Mouse (Mus musculus): Measurements from ENCODE around the gene Gm13287. TPM values are rescaled to one million over a fixed set of nuclear protein-coding genes. Genes with fewer than 3 reads are reported as not detected.
"Not testable (repeated sequence)": the region's sequence is repeated elsewhere in the genome, so short reads cannot be mapped to it uniquely, and the experiment has no call there.

Gene Gm13287
- not detected in 2 replicates for polyA plus RNA-seq (2015; fragmentation: Nextera tagmentation; extraction: Ambion mirVana)

DNA sequence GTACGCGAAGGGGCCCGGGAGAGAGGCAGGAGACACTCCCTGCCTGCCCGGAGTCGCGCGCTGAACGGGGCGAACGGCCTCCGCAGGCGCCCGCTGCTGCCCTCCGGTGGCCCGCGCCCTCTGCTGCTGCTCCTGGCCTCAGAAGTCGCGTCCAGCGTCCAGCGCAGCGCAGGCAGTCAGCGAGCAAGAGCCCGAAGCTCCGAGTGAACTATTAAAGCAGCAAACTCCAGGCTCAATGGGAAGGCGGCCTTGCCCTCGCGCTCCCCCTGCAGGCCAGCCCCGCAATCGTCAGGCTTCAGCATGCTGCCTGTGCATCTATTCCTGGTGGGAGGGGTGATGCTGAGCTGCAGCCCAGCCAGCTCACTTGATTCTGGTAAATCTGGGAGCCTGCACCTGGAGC, at the start of gene Gm13287:
TSS of gene Gm13287 (plus strand) at position 301 of the 400 bp plus-strand sequence.
- H3K4me1 ChIP-seq (ENCODE audit: control insufficient read depth, insufficient read depth, low read length); H3K9ac ChIP-seq (ENCODE audit: low read length); H3K27ac ChIP-seq (ENCODE audit: low read length); ATAC-seq (replicated peaks; ENCODE audit: extremely low read depth, insufficient read depth, low FRiP score); H3K27me3 ChIP-seq (ENCODE audit: control insufficient read depth, insufficient read depth, low read length); H3K4me2 ChIP-seq (ENCODE audit: low read depth, low read length); H3K9me3 ChIP-seq (replicated peaks; ENCODE audit: control insufficient read depth, low read length); H3K4me3 ChIP-seq (ENCODE audit: low read length); H3K36me3 ChIP-seq (ENCODE audit: control insufficient read depth, insufficient read depth): not testable (repeated sequence)
- WGBS = no CpG with 5 or more reads among the region's 29 CpGs

DNA sequence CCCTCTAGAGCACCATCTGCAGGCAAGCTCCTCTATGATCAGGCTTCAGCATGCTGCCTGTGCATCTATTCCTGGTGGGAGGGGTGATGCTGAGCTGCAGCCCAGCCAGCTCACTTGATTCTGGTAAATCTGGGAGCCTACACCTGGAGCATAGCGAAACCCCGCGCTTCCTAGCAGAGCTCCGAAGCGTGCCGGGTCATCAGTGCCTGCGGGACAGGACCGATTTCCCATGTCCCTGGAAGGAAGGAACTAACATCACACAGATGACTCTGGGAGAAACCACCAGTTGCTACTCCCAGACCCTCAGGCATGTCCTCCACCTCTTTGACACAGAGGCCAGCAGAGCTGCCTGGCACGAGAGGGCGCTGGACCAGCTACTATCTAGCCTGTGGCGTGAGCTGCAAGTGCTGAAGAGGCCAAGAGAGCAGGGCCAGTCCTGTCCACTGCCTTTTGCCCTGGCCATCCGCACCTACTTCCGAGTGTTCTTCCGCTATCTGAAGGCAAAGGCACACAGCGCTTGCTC, 48.2 kb upstream of the Gm13287 start, which contains the start of gene Gm13271:
TSS of gene Gm13271 (plus strand) at position 51 of the 523 bp plus-strand sequence.
- not testable (repeated sequence) for H3K27ac ChIP-seq (ENCODE audit: low read length); H3K9me3 ChIP-seq (replicated peaks; ENCODE audit: control insufficient read depth, low read length); ATAC-seq (replicated peaks; ENCODE audit: extremely low read depth, insufficient read depth, low FRiP score); H3K27me3 ChIP-seq (ENCODE audit: control insufficient read depth, insufficient read depth, low read length); H3K36me3 ChIP-seq (ENCODE audit: control insufficient read depth, insufficient read depth); H3K4me2 ChIP-seq (ENCODE audit: low read depth, low read length); H3K4me1 ChIP-seq (ENCODE audit: control insufficient read depth, insufficient read depth, low read length); H3K9ac ChIP-seq (ENCODE audit: low read length); H3K4me3 ChIP-seq (ENCODE audit: low read length)
- 58% methylated on average over 14 of the region's 15 CpGs for WGBS

DNA sequence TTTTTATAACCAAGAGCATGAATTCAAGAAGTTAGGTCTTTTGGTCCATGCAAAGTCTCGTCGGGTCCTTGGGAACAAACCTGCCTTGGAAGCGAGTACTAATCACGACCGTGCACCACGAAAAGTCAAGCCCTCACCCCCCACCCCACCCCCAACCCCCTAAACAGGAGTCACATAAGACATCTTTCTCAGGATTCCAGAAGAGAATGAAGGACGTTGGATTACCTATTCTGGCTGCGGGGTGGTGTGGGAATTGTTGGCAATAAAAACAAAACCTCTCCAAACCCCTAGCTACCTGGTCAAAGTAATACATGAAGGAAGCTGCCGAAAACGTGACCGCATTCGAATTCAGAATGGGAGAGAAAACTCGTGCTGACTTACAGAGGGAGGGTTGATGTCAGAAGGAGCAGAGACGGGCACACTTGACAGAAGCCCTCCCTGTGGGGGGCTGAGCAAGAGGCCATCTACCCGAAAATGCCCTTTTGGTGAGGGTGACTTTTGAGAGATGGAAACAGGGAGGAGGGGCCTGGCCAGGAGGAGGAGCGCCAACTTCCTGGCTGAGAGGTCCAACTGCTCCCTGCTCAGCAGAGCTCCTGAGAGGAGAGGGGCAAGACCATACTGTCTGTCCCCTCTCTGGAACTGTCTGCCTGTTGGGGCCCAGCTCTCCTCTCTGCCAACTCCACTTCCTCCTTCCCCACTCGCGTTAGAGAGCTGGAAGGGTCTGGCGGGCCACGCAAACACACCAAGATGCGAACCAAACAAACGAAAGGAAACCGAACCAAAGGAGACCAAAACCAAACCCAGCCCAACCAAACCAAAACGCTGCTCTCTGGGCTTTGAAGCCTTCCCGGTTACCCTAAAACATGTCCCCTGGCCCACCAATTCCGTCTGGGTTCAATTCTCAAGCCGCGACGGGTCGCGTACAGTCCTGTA, 46.2 kb upstream of the Gm13287 start:
- H3K4me1 ChIP-seq (ENCODE audit: control insufficient read depth, insufficient read depth, low read length); H3K36me3 ChIP-seq (ENCODE audit: control insufficient read depth, insufficient read depth); H3K27me3 ChIP-seq (ENCODE audit: control insufficient read depth, insufficient read depth, low read length); ATAC-seq (replicated peaks; ENCODE audit: extremely low read depth, insufficient read depth, low FRiP score); H3K9me3 ChIP-seq (replicated peaks; ENCODE audit: control insufficient read depth, low read length): not testable (repeated sequence)
- 9% methylated on average over 28 of the region's 31 CpGs for WGBS
- H3K9ac ChIP-seq (ENCODE audit: low read length) = peak overlapping the region; percentile 83
- peak overlapping the region; percentile 97 for H3K27ac ChIP-seq (ENCODE audit: low read length)
- peak overlapping the region; percentile 70 for H3K4me3 ChIP-seq (ENCODE audit: low read length)
- H3K4me2 ChIP-seq (ENCODE audit: low read depth, low read length) = peak overlapping the region; percentile 76

DNA sequence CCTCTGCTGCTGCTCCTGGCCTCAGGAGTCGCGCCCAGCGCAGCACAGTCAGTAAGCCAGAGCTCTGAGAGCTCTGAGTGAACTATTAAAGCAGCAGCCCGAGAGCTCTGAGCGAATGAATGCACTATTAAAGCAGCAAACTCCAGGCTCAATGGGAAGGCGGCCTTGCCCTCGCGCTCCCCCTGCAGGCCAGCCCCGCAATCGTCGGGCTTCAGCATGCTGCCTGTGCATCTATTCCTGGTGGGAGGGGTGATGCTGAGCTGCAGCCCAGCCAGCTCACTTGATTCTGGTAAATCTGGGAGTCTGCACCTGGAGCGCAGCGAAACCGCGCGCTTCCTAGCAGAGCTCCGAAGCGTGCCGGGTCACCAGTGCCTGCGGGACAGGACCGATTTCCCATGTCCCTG, 45.4 kb upstream of the Gm13287 start:
- H3K27me3 ChIP-seq (ENCODE audit: control insufficient read depth, insufficient read depth, low read length); H3K9me3 ChIP-seq (replicated peaks; ENCODE audit: control insufficient read depth, low read length); H3K4me1 ChIP-seq (ENCODE audit: control insufficient read depth, insufficient read depth, low read length); H3K36me3 ChIP-seq (ENCODE audit: control insufficient read depth, insufficient read depth): not testable (repeated sequence)
- peak; percentile 100 for ATAC-seq (replicated peaks; ENCODE audit: extremely low read depth, insufficient read depth, low FRiP score)
- WGBS = 0% methylated on average over 15 of the region's 21 CpGs
- Histone ChIP-seq H3K4me3 (ENCODE audit: low read length) (peak overlapping the region; percentile 70), H3K9ac (ENCODE audit: low read length) (peak overlapping the region; percentile 83), H3K4me2 (ENCODE audit: low read depth, low read length) (peak overlapping the region; percentile 76), H3K27ac (ENCODE audit: low read length) (peak overlapping the region; percentile 97)

DNA sequence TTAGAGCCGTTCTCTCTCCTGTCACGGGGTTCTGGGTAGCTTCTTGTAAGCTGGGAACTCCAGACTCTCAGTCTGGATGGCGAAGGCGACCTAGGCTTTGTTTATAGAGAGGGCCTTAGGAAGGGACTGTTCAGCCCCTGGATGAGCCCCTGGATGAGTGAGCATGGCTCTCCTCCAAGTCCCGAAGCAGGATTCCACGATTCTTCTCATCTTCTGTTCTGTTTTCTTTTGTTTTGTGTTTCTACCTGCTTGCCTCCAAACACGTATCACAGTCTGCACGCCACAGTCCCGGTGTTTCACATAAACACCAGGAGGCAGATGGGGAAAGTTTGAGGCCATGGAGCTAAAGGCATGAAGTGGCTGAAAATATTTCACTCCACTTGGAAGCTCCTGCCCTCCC, 44.3 kb upstream of the Gm13287 start:
- H3K27me3 ChIP-seq (ENCODE audit: control insufficient read depth, insufficient read depth, low read length); ATAC-seq (replicated peaks; ENCODE audit: extremely low read depth, insufficient read depth, low FRiP score); H3K27ac ChIP-seq (ENCODE audit: low read length); H3K36me3 ChIP-seq (ENCODE audit: control insufficient read depth, insufficient read depth); H3K4me3 ChIP-seq (ENCODE audit: low read length); H3K9me3 ChIP-seq (replicated peaks; ENCODE audit: control insufficient read depth, low read length); H3K4me2 ChIP-seq (ENCODE audit: low read depth, low read length); H3K9ac ChIP-seq (ENCODE audit: low read length); H3K4me1 ChIP-seq (ENCODE audit: control insufficient read depth, insufficient read depth, low read length): not testable (repeated sequence)
- WGBS = 84% methylated on average over 8 of the region's 9 CpGs

DNA sequence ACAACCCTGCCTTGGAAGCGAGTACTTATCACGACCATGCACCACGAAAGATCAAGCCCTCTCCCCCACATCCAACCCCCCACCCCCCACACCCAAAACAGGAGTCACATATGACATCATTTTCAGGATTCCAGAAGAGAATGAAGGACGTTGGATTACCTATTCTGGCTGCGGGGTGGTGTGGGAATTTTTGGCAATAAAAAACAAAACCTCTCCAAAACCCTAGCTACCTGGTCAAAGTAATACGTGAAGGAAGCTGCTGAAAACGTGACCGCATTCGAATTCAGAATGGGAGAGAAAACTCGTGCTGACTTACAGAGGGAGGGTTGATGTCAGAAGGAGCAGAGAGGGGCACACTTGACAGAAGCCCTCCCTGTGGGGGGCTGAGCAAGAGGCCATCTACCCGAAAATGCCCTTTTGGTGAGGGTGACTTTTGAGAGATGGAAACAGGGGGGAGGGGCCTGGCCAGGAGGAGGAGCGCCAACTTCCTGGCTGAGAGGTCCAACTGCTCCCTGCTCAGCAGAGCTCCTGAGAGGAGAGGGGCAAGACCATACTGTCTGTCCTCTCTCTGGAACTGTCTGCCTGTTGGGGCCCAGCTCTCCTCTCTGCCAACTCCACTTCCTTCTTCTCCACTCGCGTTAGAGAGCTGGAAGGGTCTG, 43.3 kb upstream of the Gm13287 start, which contains the start of gene Gm13283:
TSS of gene Gm13283 (plus strand) at position 510 of the 659 bp plus-strand sequence.
- H3K9me3 ChIP-seq (replicated peaks; ENCODE audit: control insufficient read depth, low read length); H3K4me1 ChIP-seq (ENCODE audit: control insufficient read depth, insufficient read depth, low read length); H3K27me3 ChIP-seq (ENCODE audit: control insufficient read depth, insufficient read depth, low read length); H3K9ac ChIP-seq (ENCODE audit: low read length); H3K36me3 ChIP-seq (ENCODE audit: control insufficient read depth, insufficient read depth); ATAC-seq (replicated peaks; ENCODE audit: extremely low read depth, insufficient read depth, low FRiP score): not testable (repeated sequence)
- Histone ChIP-seq H3K27ac (ENCODE audit: low read length) (peak within 1 kb of the TSS; percentile 68), H3K4me2 (ENCODE audit: low read depth, low read length) (peak within 1 kb of the TSS; percentile 49), H3K4me3 (ENCODE audit: low read length) (peak within 1 kb of the TSS; percentile 40)
- 14% methylated on average over 8 of the region's 14 CpGs for WGBS

DNA sequence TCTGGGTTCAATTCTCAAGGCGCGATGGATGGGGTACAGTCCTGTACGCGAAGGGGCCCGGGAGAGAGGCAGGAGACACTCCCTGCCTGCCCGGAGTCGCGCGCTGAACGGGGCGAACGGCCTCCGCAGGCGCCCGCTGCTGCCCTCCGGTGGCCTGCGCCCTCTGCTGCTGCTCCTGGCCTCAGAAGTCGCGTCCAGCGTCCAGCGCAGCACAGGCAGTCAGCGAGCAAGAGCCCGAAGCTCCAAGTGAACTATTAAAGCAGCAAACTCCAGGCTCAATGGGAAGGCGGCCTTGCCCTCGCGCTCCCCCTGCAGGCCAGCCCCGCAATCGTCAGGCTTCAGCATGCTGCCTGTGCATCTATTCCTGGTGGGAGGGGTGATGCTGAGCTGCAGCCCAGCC, 42.6 kb upstream of the Gm13287 start:
- H3K36me3 ChIP-seq (ENCODE audit: control insufficient read depth, insufficient read depth); H3K9ac ChIP-seq (ENCODE audit: low read length); H3K4me1 ChIP-seq (ENCODE audit: control insufficient read depth, insufficient read depth, low read length); H3K27me3 ChIP-seq (ENCODE audit: control insufficient read depth, insufficient read depth, low read length); ATAC-seq (replicated peaks; ENCODE audit: extremely low read depth, insufficient read depth, low FRiP score); H3K9me3 ChIP-seq (replicated peaks; ENCODE audit: control insufficient read depth, low read length): not testable (repeated sequence)
- under 1% methylated on average over 21 of the region's 28 CpGs for WGBS
- H3K4me3 ChIP-seq (ENCODE audit: low read length) = peak overlapping the region; percentile 40
- H3K4me2 ChIP-seq (ENCODE audit: low read depth, low read length) = peak overlapping the region; percentile 49
- H3K27ac ChIP-seq (ENCODE audit: low read length) = peak overlapping the region; percentile 68

DNA sequence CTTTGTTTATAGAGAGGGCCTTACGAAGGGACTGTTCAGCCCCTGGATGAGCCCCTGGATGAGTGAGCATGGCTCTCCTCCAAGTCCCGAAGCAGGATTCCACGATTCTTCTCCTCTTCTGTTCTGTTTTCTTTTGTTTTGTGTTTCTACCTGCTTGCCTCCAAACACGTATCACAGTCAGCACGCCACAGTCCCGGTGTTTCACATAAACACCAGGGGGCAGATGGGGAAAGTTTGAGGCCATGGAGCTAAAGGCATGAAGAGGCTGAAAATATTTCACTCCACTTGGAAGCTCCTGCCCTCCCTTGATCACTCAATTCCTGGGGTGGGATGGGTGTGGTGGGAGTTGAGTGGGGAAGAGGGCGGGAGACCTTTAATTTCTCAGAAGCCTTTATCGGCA, 41.3 kb upstream of the Gm13287 start:
- H3K9me3 ChIP-seq (replicated peaks; ENCODE audit: control insufficient read depth, low read length); ATAC-seq (replicated peaks; ENCODE audit: extremely low read depth, insufficient read depth, low FRiP score); H3K4me3 ChIP-seq (ENCODE audit: low read length); H3K9ac ChIP-seq (ENCODE audit: low read length); H3K27me3 ChIP-seq (ENCODE audit: control insufficient read depth, insufficient read depth, low read length); H3K4me2 ChIP-seq (ENCODE audit: low read depth, low read length); H3K4me1 ChIP-seq (ENCODE audit: control insufficient read depth, insufficient read depth, low read length); H3K27ac ChIP-seq (ENCODE audit: low read length); H3K36me3 ChIP-seq (ENCODE audit: control insufficient read depth, insufficient read depth): not testable (repeated sequence)
- 60% methylated on average over 6 of the region's 8 CpGs for WGBS

DNA sequence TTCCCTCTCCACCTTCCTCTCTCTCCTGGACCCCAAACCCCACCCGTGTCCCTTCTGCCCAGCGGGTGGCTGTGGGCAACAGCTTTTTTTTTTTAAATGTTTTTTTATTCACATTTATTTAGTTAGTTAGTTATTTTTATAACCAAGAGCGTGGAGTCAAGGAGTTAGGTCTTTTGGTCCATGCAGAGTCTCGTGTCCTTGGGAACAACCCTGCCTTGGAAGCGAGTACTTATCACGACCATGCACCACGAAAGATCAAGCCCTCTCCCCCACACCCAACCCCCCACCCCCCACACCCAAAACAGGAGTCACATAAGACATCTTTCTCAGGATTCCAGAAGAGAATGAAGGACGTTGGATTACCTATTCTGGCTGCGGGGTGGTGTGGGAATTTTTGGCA, 40.7 kb upstream of the Gm13287 start:
- 55% methylated on average over 8 of the region's 9 CpGs for WGBS
- not testable (repeated sequence) for H3K27me3 ChIP-seq (ENCODE audit: control insufficient read depth, insufficient read depth, low read length); H3K4me1 ChIP-seq (ENCODE audit: control insufficient read depth, insufficient read depth, low read length); H3K27ac ChIP-seq (ENCODE audit: low read length); ATAC-seq (replicated peaks; ENCODE audit: extremely low read depth, insufficient read depth, low FRiP score); H3K9ac ChIP-seq (ENCODE audit: low read length); H3K9me3 ChIP-seq (replicated peaks; ENCODE audit: control insufficient read depth, low read length); H3K36me3 ChIP-seq (ENCODE audit: control insufficient read depth, insufficient read depth); H3K4me3 ChIP-seq (ENCODE audit: low read length)
- H3K4me2 ChIP-seq (ENCODE audit: low read depth, low read length) = peak overlapping the region; percentile 52; the same call in 1 of the 2 replicates
